Mouse (Mus musculus): ENCODE measurements at regions not wholly inside any gene's neighbourhood (a gene's known extent, or its start where the extent isn't known, plus 50 kb on each side); places are given as distances from the start of the nearest gene placed in this dataset.

GRCm38 (mm10) chr2:168842261-168842740 lies 74.6 kb upstream of the Sall4 start:
- peak; percentile 28 for TF ChIP-seq CTCF (IDR thresholded peaks at IDR 0.05)
- intact Hi-C loops (cut with DNase I), result no loop called here
- Histone ChIP-seq H3K27ac (no peak overlapping the region), H3K4me3 (no peak overlapping the region)
- DNase-seq, result no peak

- Histone ChIP-seq H3K27ac (no peak overlapping the region), H3K4me3 (no peak overlapping the region)
- intact Hi-C loops (cut with DNase I), result no loop called here
- DNase-seq, result no peak
- no peak for TF ChIP-seq CTCF (IDR thresholded peaks at IDR 0.05)
Observed at GRCm38 (mm10) chr2:168841713-168842045, 73.9 kb upstream of the Sall4 start.

- DNase-seq, result no peak
- no peak overlapping the region for H3K4me3 ChIP-seq
- no peak overlapping the region for H3K27ac ChIP-seq
- intact Hi-C loops (cut with DNase I), result no loop called here
- TF ChIP-seq CTCF (IDR thresholded peaks at IDR 0.05), result no peak
Observed at GRCm38 (mm10) chr2:168840853-168841712, 73.3 kb upstream of the Sall4 start.

GRCm38 (mm10) chr2:168839811-168840655 lies 72.3 kb upstream of the Sall4 start:
- no peak for DNase-seq
- Histone ChIP-seq H3K4me3 (0 out of 2 replicates have a peak overlapping the region, but pooled peaks have one; percentile 17), H3K27ac (no peak overlapping the region)
- TF ChIP-seq CTCF (IDR thresholded peaks at IDR 0.05), result no peak
- intact Hi-C loops (cut with DNase I), result no loop called here

GRCm38 (mm10) chr2:168839221-168839620 lies 71.5 kb upstream of the Sall4 start:
- H3K4me3 ChIP-seq, result no peak overlapping the region
- TF ChIP-seq CTCF (IDR thresholded peaks at IDR 0.05), result no peak
- H3K27ac ChIP-seq, result no peak overlapping the region
- DNase-seq, result no peak
- intact Hi-C loops (cut with DNase I), result no loop called here

- no peak for TF ChIP-seq CTCF (IDR thresholded peaks at IDR 0.05)
- intact Hi-C loops (cut with DNase I), result no loop called here
- H3K27ac ChIP-seq, result no peak overlapping the region
- H3K4me3 ChIP-seq, result no peak overlapping the region
- DNase-seq, result no peak
Observed at GRCm38 (mm10) chr2:168838681-168839080, 70.9 kb upstream of the Sall4 start.

- intact Hi-C loops (cut with DNase I), result no loop called here
- DNase-seq, result no peak
- H3K27ac ChIP-seq, result no peak overlapping the region
- no peak overlapping the region for H3K4me3 ChIP-seq
- no peak for TF ChIP-seq CTCF (IDR thresholded peaks at IDR 0.05)
Observed at GRCm38 (mm10) chr2:168837951-168838570, 70.3 kb upstream of the Sall4 start.

- no peak for DNase-seq
- Histone ChIP-seq H3K4me3 (no peak overlapping the region), H3K27ac (no peak overlapping the region)
- peak; percentile 4; the same call in 1 of the 2 replicates for TF ChIP-seq CTCF (IDR thresholded peaks at IDR 0.05)
- intact Hi-C loops (cut with DNase I), result no loop called here
Observed at GRCm38 (mm10) chr2:168834771-168835170, 67.0 kb upstream of the Sall4 start.

- H3K27ac ChIP-seq, result no peak overlapping the region
- no peak for DNase-seq
- no peak overlapping the region for H3K4me3 ChIP-seq
- no peak for TF ChIP-seq CTCF (IDR thresholded peaks at IDR 0.05)
- intact Hi-C loops (cut with DNase I), result no loop called here
Observed at GRCm38 (mm10) chr2:168831740-168832139, 64.0 kb upstream of the Sall4 start.

- H3K4me3 ChIP-seq, result no peak overlapping the region
- DNase-seq, result no peak
- no peak overlapping the region for H3K27ac ChIP-seq
- no peak for TF ChIP-seq CTCF (IDR thresholded peaks at IDR 0.05)
- intact Hi-C loops (cut with DNase I), result no loop called here
Observed at GRCm38 (mm10) chr2:168820648-168821047, 52.9 kb upstream of the Sall4 start.
